Mouse (Mus musculus): ENCODE measurements around the gene Pfn3.
A peak's percentile ranks its signal among the peaks of the same experiment; 100 is the strongest.

The Pfn3 gene

DNA sequence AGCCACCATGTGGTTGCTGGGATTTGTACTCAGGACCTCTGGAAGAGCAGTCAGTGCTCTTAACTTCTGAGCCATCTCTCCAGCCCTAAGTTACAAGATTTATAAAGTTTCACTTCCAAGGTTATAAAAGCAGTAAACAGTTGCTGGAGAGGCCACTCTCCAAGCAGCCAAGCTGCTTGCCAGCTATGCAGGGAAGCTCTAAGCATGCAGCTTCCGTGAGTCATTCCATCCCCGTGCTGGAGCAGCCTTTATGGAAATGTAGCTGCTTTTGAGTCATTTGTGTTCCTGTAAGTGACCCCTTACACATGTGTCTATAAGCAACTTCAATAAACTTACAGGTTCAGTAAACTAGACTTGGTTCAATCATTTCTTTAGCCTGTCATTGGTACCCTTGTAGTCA is 15.5 kb upstream of the Pfn3 start:
- no peak for DNase-seq (ENCODE audit: low spot score in 2 of 2)

DNA sequence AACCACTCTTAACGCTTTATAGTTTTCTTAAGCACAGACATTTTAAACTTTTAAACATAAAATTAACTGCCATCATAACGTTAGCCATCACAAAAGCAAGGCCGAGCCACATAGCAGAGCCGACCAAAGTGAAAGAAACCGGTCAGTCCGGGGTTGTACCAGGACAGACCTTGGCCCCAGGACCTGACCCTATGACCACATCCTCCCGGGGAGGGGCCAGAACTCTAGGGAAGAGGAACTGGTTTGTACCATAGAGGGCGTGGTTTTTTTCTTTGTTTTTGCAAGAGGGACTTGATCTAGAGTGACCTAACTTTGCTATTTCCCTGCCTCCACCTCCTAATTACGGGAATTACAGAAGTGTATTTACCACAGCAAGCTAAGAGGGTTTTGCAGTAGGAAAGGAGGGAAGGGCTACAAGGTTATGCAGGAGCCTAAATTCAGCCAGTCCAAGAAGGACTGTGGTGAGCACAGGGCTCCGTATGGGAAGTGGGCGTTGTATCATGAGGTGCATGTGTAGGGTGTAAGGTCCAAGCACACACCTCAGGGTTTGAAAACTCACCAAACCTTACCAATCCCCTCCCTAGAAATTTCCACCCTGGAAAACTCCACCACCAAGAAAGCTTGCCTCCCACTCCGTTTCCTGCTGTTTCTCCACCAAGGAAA is 14.3 kb upstream of the Pfn3 start:
- peak in 1 of 2 experiments; percentile 76 for DNase-seq (ENCODE audit: low spot score in 2 of 2)

DNA sequence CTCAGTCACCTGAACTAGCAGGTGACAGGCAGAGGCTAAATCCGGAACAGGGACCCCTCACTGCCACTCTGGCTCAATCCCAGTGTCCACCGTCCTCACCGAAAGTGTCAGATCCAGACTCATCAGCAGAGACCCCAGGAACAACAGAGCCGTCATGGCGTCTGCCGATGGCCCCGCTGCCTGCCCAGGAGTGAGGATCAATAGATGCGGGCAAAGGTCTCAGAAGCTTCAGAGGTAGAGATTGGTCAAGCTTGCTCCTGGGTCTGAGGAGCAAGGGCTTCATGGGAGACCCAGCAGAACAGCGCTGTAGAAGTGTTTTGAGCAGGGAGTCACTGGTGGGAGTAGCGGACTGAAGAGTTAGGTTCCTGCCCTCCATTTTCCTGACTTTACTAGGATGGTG is 11.6 kb upstream of the Pfn3 start, which contains the start of gene F12:
TSS of gene F12 (minus strand) at position 181 of the 400 bp plus-strand sequence.
- DNase-seq (ENCODE audit: low spot score in 2 of 2), result no peak

DNA sequence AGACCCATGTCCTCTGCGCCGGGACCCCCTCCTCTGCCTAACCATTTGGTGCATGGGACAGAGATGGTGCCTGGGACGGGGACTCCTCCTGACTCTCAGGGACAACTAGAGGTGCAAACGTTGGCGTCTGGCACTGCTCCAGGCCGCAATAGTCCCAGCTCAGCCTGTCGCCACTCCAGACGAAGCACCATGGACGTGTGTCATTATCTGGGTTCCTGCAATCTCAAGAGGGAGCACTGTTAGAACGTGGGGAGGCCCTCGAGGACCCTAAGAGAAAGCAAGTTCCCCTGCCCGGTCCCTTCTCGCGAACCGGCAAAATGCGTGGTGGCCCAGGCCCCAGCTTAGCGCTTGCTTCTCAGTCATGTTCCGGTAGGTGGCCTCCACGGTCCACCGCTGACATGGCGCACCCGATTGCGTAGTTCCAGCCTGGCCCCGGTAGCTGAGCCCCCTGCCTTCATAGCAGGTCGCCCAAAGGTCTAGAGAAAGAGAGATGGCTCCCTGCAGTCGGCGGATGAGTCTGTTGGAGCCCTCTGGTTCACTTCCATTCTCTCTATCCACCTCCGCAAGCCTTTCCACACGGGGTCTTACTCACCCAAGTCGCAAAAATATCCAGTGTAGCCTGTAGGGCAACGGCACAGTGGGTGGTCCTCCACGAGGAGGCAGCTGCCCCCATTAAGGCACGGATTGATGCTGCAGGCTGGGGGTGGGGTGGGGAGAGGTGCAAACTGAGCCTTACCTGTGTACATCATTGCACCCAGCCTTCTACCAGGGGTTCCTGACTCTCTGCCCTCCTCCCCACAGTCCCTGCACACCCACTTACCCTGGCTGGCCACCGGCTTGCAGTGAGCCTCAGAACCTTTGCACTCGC is 6.1 kb upstream of the Pfn3 start:
- DNase-seq (ENCODE audit: low spot score in 2 of 2), result peak; percentile 49 to 78

DNA sequence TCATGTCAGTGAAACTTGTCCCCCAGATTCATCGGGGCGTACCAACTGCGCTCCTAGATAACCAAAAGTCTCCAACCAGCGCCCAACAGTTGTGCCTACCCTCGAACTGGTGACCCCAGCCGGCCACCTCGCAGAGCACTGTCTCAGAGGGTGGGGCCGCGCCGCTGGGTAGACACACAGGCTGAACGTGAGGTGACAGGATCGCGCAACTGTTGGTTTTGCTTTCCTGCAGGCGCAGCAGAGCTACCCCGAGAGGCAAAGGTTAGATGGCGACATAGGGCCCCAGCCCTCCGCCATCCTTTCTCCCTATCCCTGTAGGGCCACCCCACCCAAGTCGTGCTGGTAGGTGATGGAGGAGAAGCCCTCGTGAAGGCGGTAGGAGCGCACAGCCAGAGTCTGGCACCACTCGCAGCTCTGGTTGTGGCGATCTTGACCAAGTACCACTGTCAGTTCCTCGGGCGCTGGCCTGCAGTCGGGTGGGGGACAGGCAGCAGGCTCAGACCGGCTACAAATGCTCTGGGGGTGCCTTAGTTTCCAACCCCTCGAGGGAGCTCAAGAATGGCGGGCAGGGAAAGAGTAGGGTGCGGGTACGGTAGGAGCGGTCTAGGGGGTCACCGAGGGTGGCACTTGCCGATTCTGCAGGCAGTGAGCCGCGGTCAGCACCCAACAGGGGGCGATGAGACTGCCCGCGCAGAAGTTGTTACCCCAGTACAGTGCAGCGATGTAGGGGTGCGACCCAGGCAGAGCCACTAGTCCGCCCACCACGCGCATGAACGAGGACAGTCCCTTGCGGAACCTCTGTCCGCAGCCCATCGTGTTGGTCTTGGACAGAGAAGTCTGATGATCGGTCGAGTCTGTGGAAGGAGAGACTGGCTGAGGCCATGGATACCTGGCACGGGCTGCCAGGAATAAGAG is 5.2 kb upstream of the Pfn3 start:
- DNase-seq (ENCODE audit: low spot score in 2 of 2), result peak in 1 of 2 experiments; percentile 37

DNA sequence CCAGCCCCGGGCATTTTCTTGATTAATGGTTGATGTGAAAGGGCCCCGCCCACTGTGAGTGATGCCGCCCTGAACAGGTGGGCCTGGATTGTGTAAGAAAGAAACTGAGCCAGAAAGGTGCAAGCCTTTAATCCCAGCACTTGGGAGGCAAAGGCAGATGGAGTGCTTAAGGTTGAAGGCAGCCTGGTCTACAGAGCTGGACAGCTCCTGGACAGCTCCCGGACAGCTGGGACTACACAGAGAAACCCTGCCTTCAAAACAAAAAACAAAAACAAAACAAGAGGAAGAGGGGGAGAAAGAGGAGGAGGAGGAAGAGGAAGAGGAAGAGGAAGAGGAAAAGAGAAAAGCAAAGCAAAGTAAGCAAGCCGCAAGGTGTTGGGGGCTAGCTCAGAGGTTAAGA is 4.1 kb upstream of the Pfn3 start:
- no peak for DNase-seq (ENCODE audit: low spot score in 2 of 2)

DNA sequence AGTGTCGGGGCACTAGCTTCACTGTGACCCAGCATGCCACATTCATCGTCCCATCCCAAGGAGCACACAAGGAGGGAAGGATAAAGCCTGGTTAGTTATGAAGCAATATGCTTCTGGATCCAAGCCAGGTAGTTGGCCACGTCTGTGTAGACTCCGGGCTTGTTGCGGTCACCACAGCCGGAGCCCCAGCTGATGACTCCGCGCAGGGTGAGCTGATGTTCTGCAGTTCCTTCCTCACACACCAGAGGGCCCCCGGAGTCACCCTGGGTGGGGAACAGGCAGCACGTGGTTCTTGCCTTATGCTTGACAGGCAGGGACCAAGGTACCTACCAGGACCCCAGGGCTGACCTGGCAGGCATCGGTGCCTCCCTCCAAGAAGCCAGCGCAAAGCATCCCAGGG is 3.0 kb upstream of the Pfn3 start:
- DNase-seq (ENCODE audit: low spot score in 2 of 2), result peak; percentile 86 to 93

DNA sequence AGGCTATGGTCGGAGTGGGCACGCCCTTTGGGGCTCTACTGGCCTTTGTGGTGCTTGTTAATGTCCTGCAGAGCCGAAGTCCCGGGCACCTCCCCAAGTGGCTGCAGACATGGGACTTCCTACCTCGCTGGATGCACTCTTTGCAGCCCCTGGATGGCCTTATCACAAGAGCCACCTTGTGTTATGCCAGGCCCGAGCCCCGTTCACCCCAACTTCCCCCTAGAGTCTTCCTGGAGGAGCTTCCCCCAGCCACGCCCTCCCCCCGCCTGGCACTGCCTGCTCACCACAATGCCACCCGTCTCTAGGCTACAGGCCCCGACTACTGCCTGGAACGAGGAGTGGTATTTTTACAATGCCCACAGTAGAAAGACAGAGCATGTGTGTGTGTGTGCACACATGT is 1.7 kb downstream of the Pfn3 start:
- peak in 1 of 2 experiments; percentile 51 for DNase-seq (ENCODE audit: low spot score in 2 of 2)

DNA sequence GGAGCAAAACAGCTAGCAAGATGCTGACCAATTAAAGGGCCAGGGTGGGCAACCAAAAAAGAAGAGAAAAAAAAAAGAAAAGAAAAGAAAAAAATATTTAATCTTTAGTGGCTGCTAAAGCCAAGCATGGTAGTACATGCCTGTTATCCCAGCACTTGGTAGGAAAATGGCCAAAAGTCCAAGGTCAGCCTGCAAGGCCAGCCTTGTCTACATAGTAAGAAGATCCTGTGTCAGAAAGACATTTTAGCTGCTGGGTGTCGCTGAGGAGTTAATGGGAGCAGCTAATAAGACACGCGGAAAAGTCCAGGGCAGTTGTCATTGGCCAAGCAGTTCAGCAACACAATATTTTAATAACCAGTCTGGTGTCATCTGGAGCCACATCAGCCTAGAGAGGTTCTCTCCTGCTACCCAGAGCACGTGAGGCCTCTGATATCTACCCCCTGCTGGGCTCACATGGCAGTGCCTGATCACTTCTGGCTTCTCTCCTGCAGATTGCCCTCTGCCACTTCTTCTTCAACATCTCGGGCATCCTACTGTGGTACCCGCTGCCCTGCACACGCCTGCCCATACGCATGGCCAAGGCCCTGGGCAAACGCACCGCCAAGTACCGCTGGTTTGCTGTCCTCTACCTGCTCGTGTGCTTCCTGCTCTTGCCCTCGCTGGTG is 2.3 kb downstream of the Pfn3 start:
- peak in 1 of 2 experiments; percentile 36 for DNase-seq (ENCODE audit: low spot score in 2 of 2)

DNA sequence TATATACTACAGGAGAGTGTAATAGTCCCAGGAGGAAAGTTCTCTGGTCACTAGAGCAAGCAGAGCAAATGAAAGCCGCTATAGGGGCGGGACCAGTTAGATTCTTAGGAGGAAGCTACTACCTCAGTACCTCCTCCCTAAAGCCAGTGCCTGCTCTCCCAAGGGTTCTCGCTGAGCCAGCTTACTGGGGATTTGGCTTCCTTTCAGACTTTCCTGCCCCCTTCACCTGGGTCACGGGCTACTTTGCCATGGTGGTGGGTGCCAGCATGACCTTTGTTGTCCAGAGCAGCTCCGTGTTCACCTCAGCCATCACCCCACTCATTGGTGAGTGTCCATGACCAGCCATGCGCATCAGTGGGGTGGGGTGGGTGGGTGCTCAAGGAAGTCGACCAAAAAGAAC is 3.2 kb downstream of the Pfn3 start:
- no peak for DNase-seq (ENCODE audit: low spot score in 2 of 2)

DNA sequence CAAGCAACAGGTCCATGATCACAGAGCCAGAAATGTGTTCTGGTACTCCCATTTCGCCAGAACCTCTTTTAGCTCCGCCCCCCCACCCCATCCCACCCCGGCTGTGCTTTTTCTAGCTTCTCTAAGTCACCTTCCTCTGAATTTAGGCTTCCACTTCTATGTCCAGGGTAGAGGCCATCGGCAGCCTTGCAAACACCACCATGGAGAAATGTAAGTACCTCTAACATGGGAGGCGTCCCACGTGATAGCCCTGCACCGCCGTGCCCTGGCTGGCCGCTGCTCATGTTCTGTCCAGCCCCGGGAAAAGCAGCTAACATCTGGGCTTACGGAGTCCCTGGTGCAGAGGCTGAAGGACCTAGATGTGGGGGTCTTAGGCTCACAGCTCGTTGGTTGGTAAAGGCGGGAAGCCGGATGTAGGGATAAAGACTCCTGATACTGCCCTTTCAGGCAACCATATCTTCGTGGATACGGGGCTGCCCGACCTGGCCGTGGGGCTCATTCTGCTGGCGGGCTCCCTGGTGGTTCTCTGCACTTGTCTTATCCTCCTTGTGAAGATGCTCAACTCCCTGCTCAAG is 6.4 kb downstream of the Pfn3 start:
- no peak for DNase-seq (ENCODE audit: low spot score in 2 of 2)

DNA sequence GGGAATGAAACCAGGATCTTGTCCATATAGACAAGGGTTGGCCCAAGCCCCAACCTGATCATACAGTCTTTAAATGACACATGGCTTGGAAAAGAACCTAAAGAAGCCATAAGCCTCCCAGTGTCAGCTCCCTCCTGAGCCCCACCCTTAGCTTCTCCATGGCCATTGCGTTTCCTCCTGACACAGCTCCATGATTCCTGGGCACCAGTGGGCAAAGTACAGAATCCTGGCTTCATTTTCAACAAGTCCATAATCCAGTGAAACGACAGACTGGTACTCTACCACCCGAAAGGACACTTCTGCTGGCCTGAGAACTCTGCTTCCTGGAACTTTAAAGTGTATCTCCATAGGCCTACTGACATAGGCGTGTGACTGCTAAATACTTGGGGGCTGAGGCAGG is 7.7 kb downstream of the Pfn3 start:
- DNase-seq (ENCODE audit: low spot score in 2 of 2), result no peak

DNA sequence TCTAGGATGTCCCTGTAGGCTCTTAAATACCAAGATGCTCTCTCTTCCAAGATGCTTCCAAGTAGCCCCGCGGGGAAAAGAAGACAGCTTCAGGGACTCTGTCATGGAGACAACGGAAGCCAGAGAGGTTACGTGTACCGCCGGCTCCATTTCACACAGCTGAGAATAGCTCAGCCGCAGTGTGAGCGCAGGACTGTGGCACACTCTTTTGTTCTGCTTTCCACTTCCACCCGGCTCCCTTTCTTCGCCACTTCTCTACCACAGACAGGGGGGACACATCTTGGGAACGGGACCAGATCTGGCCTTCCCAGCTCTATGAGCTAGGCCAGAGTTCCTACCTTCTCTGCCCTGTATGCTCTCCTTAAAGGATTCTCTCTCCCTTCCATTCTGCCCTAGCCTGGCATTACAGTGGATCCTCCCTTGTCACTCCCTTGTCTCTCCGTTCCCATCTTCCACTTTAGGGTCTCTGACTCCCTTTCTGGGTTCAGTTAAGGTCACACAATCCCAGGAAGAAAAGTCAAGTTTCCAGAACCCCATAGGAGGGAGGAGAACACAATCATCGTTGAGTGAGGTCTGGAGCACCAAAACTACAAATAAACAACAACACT is 9.1 kb downstream of the Pfn3 start:
- peak in 1 of 2 experiments; percentile 47 for DNase-seq (ENCODE audit: low spot score in 2 of 2)

DNA sequence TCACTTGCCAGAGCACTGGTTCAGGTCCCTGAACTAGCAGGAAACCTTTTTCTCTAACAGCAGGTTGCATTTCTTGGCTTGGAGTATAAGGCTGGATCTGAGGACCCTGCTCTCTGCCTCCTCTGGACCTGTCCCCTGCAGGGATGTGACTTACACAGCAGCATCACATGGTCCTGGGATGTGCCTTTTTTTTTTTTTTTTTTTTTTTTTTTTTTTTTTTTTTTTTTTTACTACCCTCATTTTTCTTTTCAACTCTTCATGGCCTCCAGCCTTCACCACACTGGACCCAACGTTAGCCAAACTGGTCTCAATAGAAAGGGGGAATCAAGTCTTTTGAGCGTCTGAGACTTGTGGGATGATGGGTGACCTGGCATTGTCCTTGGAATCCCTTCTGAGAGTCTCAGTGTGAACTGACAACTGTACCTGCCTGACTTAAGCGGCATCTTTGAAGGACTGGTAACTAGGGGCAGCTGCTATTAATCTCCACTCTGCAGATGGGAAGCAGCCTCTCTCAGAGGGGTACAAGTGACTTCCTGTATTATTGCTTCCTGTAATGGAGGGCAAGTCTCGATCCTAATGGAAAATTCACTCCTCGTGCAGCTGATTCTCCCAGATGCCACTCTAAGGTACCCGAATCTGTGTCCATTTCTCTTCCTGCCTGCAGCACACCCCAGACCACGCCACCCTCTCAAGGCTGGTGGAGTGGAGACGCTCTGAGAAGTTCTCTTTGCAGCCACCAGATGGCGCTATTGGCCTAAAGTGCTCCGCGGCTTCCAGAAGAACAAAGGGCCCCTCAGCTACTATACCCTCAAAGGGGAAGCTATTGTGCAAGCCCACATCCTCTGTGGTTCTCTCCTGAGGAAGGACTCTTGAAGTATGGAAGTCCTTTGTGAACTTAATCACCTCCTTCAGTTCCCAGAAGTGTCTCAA is 9.9 kb downstream of the Pfn3 start:
- peak; percentile 73 to 88 for DNase-seq (ENCODE audit: low spot score in 2 of 2)

DNA sequence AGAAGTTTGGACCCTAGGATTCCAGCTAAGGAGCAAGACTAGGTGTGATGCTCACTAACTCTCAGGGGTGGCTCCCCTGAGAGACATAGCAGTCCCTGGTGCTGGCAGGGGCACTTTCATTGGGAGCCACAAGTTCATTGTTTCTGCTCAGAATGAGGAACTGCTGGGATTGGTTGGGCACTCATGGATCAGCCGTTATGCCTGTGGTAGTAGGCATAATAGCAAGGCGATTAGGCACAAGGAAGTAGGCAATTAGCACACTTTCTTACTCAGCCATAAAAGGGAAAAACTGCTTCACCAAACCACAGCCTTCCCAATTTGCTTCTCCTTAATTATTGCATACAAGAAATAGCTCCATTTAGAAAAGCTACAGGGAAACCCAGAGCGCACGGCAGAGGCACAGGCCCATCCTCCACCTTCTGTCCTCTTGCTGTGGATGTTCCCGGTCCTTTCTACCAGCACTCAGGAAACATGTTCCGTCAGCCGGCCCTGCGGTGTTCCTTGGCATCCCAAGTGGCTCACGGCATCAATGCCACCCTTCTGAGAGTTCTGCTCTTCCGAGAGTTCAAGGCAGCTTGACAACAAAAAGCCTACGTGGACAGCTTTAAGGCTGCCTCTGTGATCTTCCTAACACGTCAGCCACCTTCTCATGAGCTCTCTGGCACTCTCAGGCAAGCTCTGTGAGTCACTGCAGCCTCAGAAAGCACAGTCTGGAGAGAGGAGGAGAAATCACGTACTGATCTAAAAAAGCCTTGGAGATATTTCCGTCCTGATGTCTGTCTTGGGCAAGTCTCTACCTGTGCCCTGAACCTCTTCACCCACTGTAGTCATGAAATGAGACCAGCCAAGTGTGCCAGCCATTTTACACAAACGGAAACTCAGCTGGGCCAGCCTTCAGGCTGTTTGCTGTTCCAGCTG is 10.8 kb downstream of the Pfn3 start:
- no peak for DNase-seq (ENCODE audit: low spot score in 2 of 2)

DNA sequence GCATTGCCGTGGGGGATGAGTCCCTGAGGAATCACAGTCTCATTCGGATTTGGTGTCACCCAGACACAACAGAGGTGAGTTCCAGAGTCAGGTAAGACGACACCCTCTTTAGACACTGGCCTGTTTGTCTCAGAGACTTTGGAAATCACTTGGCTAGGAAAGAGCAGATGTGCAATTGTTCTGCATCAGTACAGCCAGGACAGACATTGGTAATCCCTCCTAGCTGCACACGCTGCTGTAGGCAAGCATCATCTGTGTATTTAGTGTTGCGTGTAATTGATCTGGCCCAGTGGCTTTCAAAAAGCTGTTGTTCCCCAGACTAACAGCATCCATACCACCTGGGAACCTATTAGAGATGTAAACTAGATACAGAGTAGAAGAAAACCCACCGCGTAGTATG is 11.8 kb downstream of the Pfn3 start:
- DNase-seq (ENCODE audit: low spot score in 2 of 2), result no peak

DNA sequence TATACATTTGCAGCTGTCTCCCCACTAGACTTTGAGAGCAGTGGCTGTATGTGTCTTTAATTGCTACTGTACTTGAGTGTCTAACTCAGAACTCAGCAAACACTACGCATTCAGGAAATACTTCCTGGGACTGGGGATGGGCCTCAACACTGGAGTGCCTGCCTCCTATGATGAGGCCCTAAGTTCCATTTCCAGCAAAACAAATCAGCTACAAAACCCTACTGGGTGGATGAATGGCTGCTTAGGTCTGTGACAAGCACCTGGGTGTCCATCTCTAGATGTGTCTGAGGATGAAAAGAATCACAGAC is 15.0 kb downstream of the Pfn3 start:
- DNase-seq (ENCODE audit: low spot score in 2 of 2), result no peak

DNA sequence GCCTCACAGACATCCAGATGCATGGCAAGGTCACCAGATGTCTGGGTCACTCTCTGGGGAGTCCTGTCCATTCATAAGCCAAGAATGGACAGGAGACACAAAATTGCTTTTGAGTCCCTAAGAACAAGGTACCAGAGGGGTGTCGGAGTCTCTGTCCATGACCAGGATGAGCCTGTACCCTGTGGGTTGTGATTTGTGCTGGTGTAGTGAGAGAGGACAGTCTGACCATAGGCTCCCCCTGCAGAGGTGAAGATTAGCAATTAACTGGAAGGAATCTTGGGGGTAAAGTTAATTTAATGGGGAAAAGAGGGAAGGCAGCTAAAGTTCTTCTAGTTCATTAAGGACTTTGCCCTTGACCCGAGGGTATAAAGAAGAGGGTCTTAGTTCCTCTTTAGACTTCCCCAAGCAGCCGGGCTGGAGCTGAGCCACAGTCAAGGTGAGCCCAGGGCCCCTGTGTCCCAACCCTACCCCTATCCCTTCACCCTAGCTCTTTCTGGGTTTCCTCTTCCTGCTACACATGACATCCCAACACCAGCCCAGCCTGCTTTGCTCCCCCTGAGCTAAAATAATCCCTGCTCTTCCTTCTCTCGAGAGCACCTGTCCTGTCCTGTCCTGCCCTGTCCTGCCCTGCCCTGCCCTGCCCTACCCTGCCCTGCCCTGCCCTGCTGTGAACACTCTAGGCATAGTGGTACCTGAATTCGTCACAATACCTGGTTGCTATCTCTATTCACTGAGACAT is 15.6 kb downstream of the Pfn3 start:
- DNase-seq (ENCODE audit: low spot score in 2 of 2), result no peak
